Mouse (Mus musculus): ENCODE results near the gene Gas2l1. TPM values are rescaled to one million over a fixed set of nuclear protein-coding genes. Genes with fewer than 3 reads are reported as not detected.

The Gas2l1 gene
- polyA plus RNA-seq, 1 experiment from 2014 or later: 14.4 TPM

GRCm38 (mm10) chr11:5040585-5040984 lies 24.5 kb downstream of the Gas2l1 start:
- Histone ChIP-seq H3K4me2 (ENCODE audit: low read length) (no peak overlapping the region), H3K4me1 (ENCODE audit: control insufficient read depth, insufficient read depth, low read length) (no peaks in the 10 kb centered on the region), H3K9ac (ENCODE audit: low read length) (no peak overlapping the region), H3K4me3 (ENCODE audit: low read depth, low read length) (no peak overlapping the region), H3K27me3 (replicated peaks; ENCODE audit: control insufficient read depth, insufficient read depth, low read length) (no peaks in the 10 kb centered on the region), H3K27ac (ENCODE audit: low read depth, low read length) (no peak overlapping the region), H3K36me3 (ENCODE audit: control insufficient read depth, insufficient read depth, low read length) (peaks cover 76% of the 10 kb centered on the region), H3K9me3 (replicated peaks; ENCODE audit: control insufficient read depth, low read length) (no peaks in the 10 kb centered on the region)
- 88% methylated on average over 5 of the region's 5 CpGs for WGBS
- ATAC-seq (no peak), DNase-seq (ENCODE audit: low spot score) (no peak)

GRCm38 (mm10) chr11:5037146-5037854 lies 27.8 kb downstream of the Gas2l1 start:
- Histone ChIP-seq H3K9ac (ENCODE audit: low read length) (no peak overlapping the region), H3K9me3 (replicated peaks; ENCODE audit: control insufficient read depth, low read length) (no peaks in the 10 kb centered on the region), H3K36me3 (ENCODE audit: control insufficient read depth, insufficient read depth, low read length) (peaks cover 99% of the 10 kb centered on the region), H3K4me2 (ENCODE audit: low read length) (no peak overlapping the region), H3K4me3 (ENCODE audit: low read depth, low read length) (no peak overlapping the region), H3K27ac (ENCODE audit: low read depth, low read length) (no peak overlapping the region), H3K27me3 (replicated peaks; ENCODE audit: control insufficient read depth, insufficient read depth, low read length) (no peaks in the 10 kb centered on the region), H3K4me1 (ENCODE audit: control insufficient read depth, insufficient read depth, low read length) (no peaks in the 10 kb centered on the region)
- ATAC-seq: no peak
- 88% methylated on average over 8 of the region's 8 CpGs for WGBS
- DNase-seq (ENCODE audit: low spot score): no peak

- no peak overlapping the region for H3K27ac ChIP-seq (ENCODE audit: low read depth, low read length)
- no peaks in the 10 kb centered on the region for H3K27me3 ChIP-seq (replicated peaks; ENCODE audit: control insufficient read depth, insufficient read depth, low read length)
- ATAC-seq (no peak), DNase-seq (ENCODE audit: low spot score) (peak; percentile 26)
- peaks cover 99% of the 10 kb centered on the region for H3K36me3 ChIP-seq (ENCODE audit: control insufficient read depth, insufficient read depth, low read length)
- H3K4me3 ChIP-seq (ENCODE audit: low read depth, low read length): no peak overlapping the region
- 80% methylated on average over 4 of the region's 4 CpGs for WGBS
- no peaks in the 10 kb centered on the region for H3K4me1 ChIP-seq (ENCODE audit: control insufficient read depth, insufficient read depth, low read length)
- no peak overlapping the region for H3K9ac ChIP-seq (ENCODE audit: low read length)
- H3K9me3 ChIP-seq (replicated peaks; ENCODE audit: control insufficient read depth, low read length): no peaks in the 10 kb centered on the region
- H3K4me2 ChIP-seq (ENCODE audit: low read length): no peak overlapping the region
Observed at GRCm38 (mm10) chr11:5035421-5035820, 29.7 kb downstream of the Gas2l1 start.

GRCm38 (mm10) chr11:5033136-5033535 lies 32.0 kb downstream of the Gas2l1 start:
- H3K9me3 ChIP-seq (replicated peaks; ENCODE audit: control insufficient read depth, low read length): no peaks in the 10 kb centered on the region
- peaks cover 94% of the 10 kb centered on the region for H3K36me3 ChIP-seq (ENCODE audit: control insufficient read depth, insufficient read depth, low read length)
- no peaks in the 10 kb centered on the region for H3K4me1 ChIP-seq (ENCODE audit: control insufficient read depth, insufficient read depth, low read length)
- ATAC-seq (no peak), DNase-seq (ENCODE audit: low spot score) (no peak)
- H3K27me3 ChIP-seq (replicated peaks; ENCODE audit: control insufficient read depth, insufficient read depth, low read length): no peaks in the 10 kb centered on the region
- H3K9ac ChIP-seq (ENCODE audit: low read length): no peak overlapping the region
- no peak overlapping the region for H3K4me2 ChIP-seq (ENCODE audit: low read length)
- 86% methylated on average over 3 of the region's 3 CpGs for WGBS
- H3K27ac ChIP-seq (ENCODE audit: low read depth, low read length): no peak overlapping the region
- no peak overlapping the region for H3K4me3 ChIP-seq (ENCODE audit: low read depth, low read length)

GRCm38 (mm10) chr11:5032706-5033105 lies 32.4 kb downstream of the Gas2l1 start:
- DNase-seq (ENCODE audit: low spot score): no peak
- H3K27ac ChIP-seq (ENCODE audit: low read depth, low read length): no peak overlapping the region
- ATAC-seq: no peak

GRCm38 (mm10) chr11:5028228-5028627 lies 36.9 kb downstream of the Gas2l1 start:
- ATAC-seq (no peak), DNase-seq (ENCODE audit: low spot score) (no peak)
- peaks cover 93% of the 10 kb centered on the region for H3K36me3 ChIP-seq (ENCODE audit: control insufficient read depth, insufficient read depth, low read length)
- no peak overlapping the region for H3K9ac ChIP-seq (ENCODE audit: low read length)
- no peak overlapping the region for H3K4me2 ChIP-seq (ENCODE audit: low read length)
- H3K27me3 ChIP-seq (replicated peaks; ENCODE audit: control insufficient read depth, insufficient read depth, low read length): no peaks in the 10 kb centered on the region
- no peak overlapping the region for H3K4me3 ChIP-seq (ENCODE audit: low read depth, low read length)
- WGBS: 89% methylated on average over 7 of the region's 7 CpGs
- no peaks in the 10 kb centered on the region for H3K9me3 ChIP-seq (replicated peaks; ENCODE audit: control insufficient read depth, low read length)
- H3K4me1 ChIP-seq (ENCODE audit: control insufficient read depth, insufficient read depth, low read length): no peaks in the 10 kb centered on the region
- H3K27ac ChIP-seq (ENCODE audit: low read depth, low read length): no peak overlapping the region

More at GRCm38 (mm10) chr11:5032706-5033105, 32.4 kb downstream of the Gas2l1 start:
- Histone ChIP-seq H3K9ac (ENCODE audit: low read length) (no peak overlapping the region), H3K4me3 (ENCODE audit: low read depth, low read length) (no peak overlapping the region), H3K4me1 (ENCODE audit: control insufficient read depth, insufficient read depth, low read length) (no peaks in the 10 kb centered on the region), H3K4me2 (ENCODE audit: low read length) (no peak overlapping the region), H3K36me3 (ENCODE audit: control insufficient read depth, insufficient read depth, low read length) (peaks cover 94% of the 10 kb centered on the region), H3K27me3 (replicated peaks; ENCODE audit: control insufficient read depth, insufficient read depth, low read length) (no peaks in the 10 kb centered on the region), H3K9me3 (replicated peaks; ENCODE audit: control insufficient read depth, low read length) (no peaks in the 10 kb centered on the region)
- 92% methylated on average over 10 of the region's 10 CpGs for WGBS

- Histone ChIP-seq H3K9ac (ENCODE audit: low read length) (no peak overlapping the region), H3K4me1 (ENCODE audit: control insufficient read depth, insufficient read depth, low read length) (no peaks in the 10 kb centered on the region), H3K9me3 (replicated peaks; ENCODE audit: control insufficient read depth, low read length) (no peaks in the 10 kb centered on the region), H3K27me3 (replicated peaks; ENCODE audit: control insufficient read depth, insufficient read depth, low read length) (no peaks in the 10 kb centered on the region), H3K27ac (ENCODE audit: low read depth, low read length) (no peak overlapping the region), H3K4me2 (ENCODE audit: low read length) (no peak overlapping the region), H3K4me3 (ENCODE audit: low read depth, low read length) (no peak overlapping the region), H3K36me3 (ENCODE audit: control insufficient read depth, insufficient read depth, low read length) (peaks cover 75% of the 10 kb centered on the region)
- WGBS: 100% methylated on average over 1 of the region's 1 CpGs
- no peak for ATAC-seq
- DNase-seq (ENCODE audit: low spot score): no peak
Observed at GRCm38 (mm10) chr11:5025108-5025507, 40.0 kb downstream of the Gas2l1 start.

GRCm38 (mm10) chr11:5017506-5017905 lies 47.6 kb downstream of the Gas2l1 start:
- Histone ChIP-seq H3K36me3 (ENCODE audit: control insufficient read depth, insufficient read depth, low read length) (peaks cover 74% of the 10 kb centered on the region), H3K27ac (ENCODE audit: low read depth, low read length) (no peak overlapping the region), H3K9ac (ENCODE audit: low read length) (no peak overlapping the region), H3K4me3 (ENCODE audit: low read depth, low read length) (no peak overlapping the region), H3K27me3 (replicated peaks; ENCODE audit: control insufficient read depth, insufficient read depth, low read length) (no peaks in the 10 kb centered on the region), H3K4me2 (ENCODE audit: low read length) (no peak overlapping the region), H3K9me3 (replicated peaks; ENCODE audit: control insufficient read depth, low read length) (no peaks in the 10 kb centered on the region), H3K4me1 (ENCODE audit: control insufficient read depth, insufficient read depth, low read length) (no peaks in the 10 kb centered on the region)
- WGBS: 70% methylated on average over 6 of the region's 6 CpGs
- DNase-seq (ENCODE audit: low spot score): peak; percentile 12
- no peak for ATAC-seq

- Histone ChIP-seq H3K4me2 (ENCODE audit: low read length) (no peak overlapping the region), H3K27me3 (replicated peaks; ENCODE audit: control insufficient read depth, insufficient read depth, low read length) (no peaks in the 10 kb centered on the region), H3K9me3 (replicated peaks; ENCODE audit: control insufficient read depth, low read length) (no peaks in the 10 kb centered on the region), H3K9ac (ENCODE audit: low read length) (no peak overlapping the region), H3K4me1 (ENCODE audit: control insufficient read depth, insufficient read depth, low read length) (no peaks in the 10 kb centered on the region), H3K4me3 (ENCODE audit: low read depth, low read length) (no peak overlapping the region), H3K36me3 (ENCODE audit: control insufficient read depth, insufficient read depth, low read length) (peaks cover 76% of the 10 kb centered on the region), H3K27ac (ENCODE audit: low read depth, low read length) (no peak overlapping the region)
- no peak for DNase-seq (ENCODE audit: low spot score)
- 92% methylated on average over 5 of the region's 5 CpGs for WGBS
- ATAC-seq: no peak
Observed at GRCm38 (mm10) chr11:5016286-5016685, 48.8 kb downstream of the Gas2l1 start.
